Mouse (Mus musculus) neural tube, embryonic 15.5 days (tissue): ENCODE measurements around the gene Vapb. TPM values are rescaled to one million over a fixed set of nuclear protein-coding genes. Genes with fewer than 3 reads are reported as not detected.
A peak's percentile ranks its signal among the peaks of the same experiment; 100 is the strongest.
"Not testable (repeated sequence)": the region's sequence is repeated elsewhere in the genome, so short reads cannot be mapped to it uniquely, and the experiment has no call there.

Source experiments
- ATAC-seq: fragments of 200-750 bp; cut with Nextera tagmentation; 2 replicates; pipeline ENCODE4 v1.8.0; 2017; ENCODE audit warnings: mild to moderate bottlenecking, moderate TSS enrichment, moderate library complexity; ENCODE audit not compliant: low FRiP score
- H3K27ac ChIP-seq: fragments of 300-500 bp; sonication (generic); replicated peaks from 2 replicates; pipeline ENCODE4 v1.5.1; 2015; ENCODE audit warnings: mild to moderate bottlenecking, inconsistent platforms
- H3K27me3 ChIP-seq: fragments of 300-500 bp; sonication (generic); replicated peaks from 2 replicates; pipeline ENCODE4 v1.6.1; 2015; ENCODE audit warnings: inconsistent platforms
- H3K36me3 ChIP-seq: fragments of 300-500 bp; sonication (generic); 2 replicates; pipeline ENCODE4 v1.6.1; 2015; ENCODE audit warnings: inconsistent platforms
- H3K4me1 ChIP-seq: fragments of 300-500 bp; sonication (generic); 2 replicates; pipeline ENCODE4 v1.6.1; 2015; ENCODE audit warnings: inconsistent platforms
- H3K4me2 ChIP-seq: fragments of 300-500 bp; sonication (generic); 2 replicates; pipeline ENCODE4 v1.6.1; 2015; ENCODE audit warnings: inconsistent platforms, mild to moderate bottlenecking, moderate library complexity
- H3K4me3 ChIP-seq: fragments of 300-500 bp; sonication (generic); replicated peaks from 2 replicates; pipeline ENCODE4 v1.5.1; 2015; ENCODE audit warnings: mild to moderate bottlenecking, inconsistent platforms
- H3K9ac ChIP-seq: fragments of 300-500 bp; sonication (generic); replicated peaks from 2 replicates; pipeline ENCODE4 v1.6.1; 2015; ENCODE audit warnings: mild to moderate bottlenecking, inconsistent platforms
- H3K9me3 ChIP-seq: fragments of 300-500 bp; sonication (generic); replicated peaks from 2 replicates; pipeline ENCODE4 v1.6.1; 2016; ENCODE audit warnings: inconsistent platforms
- WGBS: fragments of 180-500 bp; shearing (Covaris S2); methylation state at CpG from one replicate; pipeline ENCODE4 v1.1.7; 2015; ENCODE audit warnings: mixed read lengths; 5-methylcytosine and 5-hydroxymethylcytosine counted together
- polyA plus RNA-seq: library from polyadenylated mRNA; unstranded; fragments of >200 nt; fragmentation: Nextera tagmentation; extraction: Ambion mirVana; gene quantifications from 2 replicates; pipeline ENCODE4 v1.2.1, GENCODE M21; 2015

Gene Vapb
- 16.4 and 19.9 TPM in 2 replicates for polyA plus RNA-seq

DNA sequence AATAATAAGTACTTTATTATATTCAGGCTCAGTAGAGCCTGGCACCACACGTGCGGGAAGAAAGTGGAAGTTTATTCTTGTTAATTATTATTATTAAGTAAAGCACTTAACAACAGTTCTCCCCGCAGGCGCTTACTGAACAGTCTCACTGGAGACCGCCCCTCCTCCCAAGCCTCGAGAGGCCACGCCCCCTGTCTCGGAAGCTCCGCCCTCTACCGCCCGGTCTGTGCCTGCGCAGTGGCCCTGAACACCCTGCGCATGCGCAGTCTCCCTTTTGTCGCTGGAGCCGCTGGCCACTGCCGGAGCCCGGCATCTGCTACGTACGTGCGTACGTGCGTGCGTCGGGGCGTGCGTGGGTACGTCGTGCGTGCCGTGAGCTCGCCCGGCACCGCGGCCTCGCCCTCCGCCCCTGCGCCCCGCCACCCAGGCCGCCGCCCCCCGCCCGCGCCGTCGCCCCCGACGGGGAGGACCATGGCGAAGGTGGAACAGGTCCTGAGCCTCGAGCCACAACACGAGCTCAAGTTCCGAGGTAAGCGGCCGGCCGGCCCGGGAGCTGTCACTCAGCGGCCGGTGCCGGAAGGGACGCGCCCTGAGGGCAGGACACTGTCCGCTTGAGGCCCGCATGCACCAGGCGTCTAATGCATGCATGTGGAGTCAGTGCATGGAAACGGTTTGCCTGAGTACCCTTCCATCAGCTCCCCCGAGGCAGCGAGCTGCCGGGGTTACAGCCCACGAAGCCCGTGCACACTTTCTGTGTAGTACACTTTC is at the start of gene Vapb:
TSS of gene Vapb (plus strand) at position 290 of the 768 bp plus-strand sequence.
- Histone ChIP-seq H3K4me1 (peaks cover 40% of the 10 kb centered on the region), H3K27ac (peak within 1 kb of the TSS; percentile 84), H3K9ac (peak within 1 kb of the TSS; percentile 73), H3K27me3 (no peaks in the 10 kb centered on the region), H3K4me2 (peak within 1 kb of the TSS; percentile 81), H3K36me3 (no peaks in the 10 kb centered on the region), H3K4me3 (peak within 1 kb of the TSS; percentile 87), H3K9me3 (no peaks in the 10 kb centered on the region)
- 1% methylated on average over 70 of the region's 70 CpGs for WGBS
- ATAC-seq, result peak; percentile 95

GRCm38 (mm10) chr2:173689835-173690234 is 47.5 kb upstream of the Vapb start:
- Histone ChIP-seq H3K9ac (no peak overlapping the region), H3K27me3 (no peaks in the 10 kb centered on the region), H3K9me3 (no peaks in the 10 kb centered on the region), H3K36me3 (peaks cover 6% of the 10 kb centered on the region; the same call in 1 of the 2 replicates), H3K4me2 (no peak overlapping the region), H3K4me1 (peaks cover 18% of the 10 kb centered on the region), H3K27ac (no peak overlapping the region), H3K4me3 (no peak overlapping the region)
- ATAC-seq, result no peak

GRCm38 (mm10) chr2:173691748-173692147 is 45.6 kb upstream of the Vapb start:
- Histone ChIP-seq H3K9me3 (no peaks in the 10 kb centered on the region), H3K9ac (no peak overlapping the region), H3K4me1 (peaks cover 11% of the 10 kb centered on the region), H3K27me3 (no peaks in the 10 kb centered on the region), H3K36me3 (peaks cover 12% of the 10 kb centered on the region), H3K4me3 (no peak overlapping the region), H3K4me2 (no peak overlapping the region), H3K27ac (0 out of 2 replicates have a peak overlapping the region, but pooled peaks have one; percentile 19)
- ATAC-seq, result no peak
- WGBS, result 85% methylated on average over 6 of the region's 6 CpGs

DNA sequence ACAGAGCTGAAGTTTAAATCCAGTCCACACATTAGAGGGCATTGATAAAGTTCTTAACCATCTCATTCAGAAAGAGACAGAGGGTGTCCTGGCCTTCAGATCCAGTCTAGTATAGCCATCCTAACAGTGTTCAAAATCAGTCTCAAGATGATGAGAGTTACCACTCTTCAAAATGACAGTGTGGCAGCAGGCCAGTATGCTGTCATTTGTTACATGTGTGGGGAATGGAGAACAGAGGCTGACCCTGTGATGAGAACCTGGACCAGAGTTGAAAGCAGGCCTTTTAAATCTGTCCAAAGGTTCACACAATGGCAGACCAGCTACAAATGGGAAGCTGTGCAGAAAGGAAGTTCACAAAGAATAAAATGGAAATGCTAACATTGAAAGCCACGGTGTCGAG is 44.6 kb upstream of the Vapb start:
- Histone ChIP-seq H3K27ac (no peak overlapping the region), H3K36me3 (peaks cover 20% of the 10 kb centered on the region), H3K4me2 (no peak overlapping the region), H3K9ac (no peak overlapping the region), H3K27me3 (no peaks in the 10 kb centered on the region), H3K4me3 (no peak overlapping the region), H3K9me3 (no peaks in the 10 kb centered on the region), H3K4me1 (peaks cover 6% of the 10 kb centered on the region)
- ATAC-seq, result no peak
- 77% methylated on average over 2 of the region's 2 CpGs for WGBS

GRCm38 (mm10) chr2:173698850-173699249 is 38.5 kb upstream of the Vapb start:
- no peak for ATAC-seq
- Histone ChIP-seq H3K27me3 (no peaks in the 10 kb centered on the region), H3K4me2 (no peak overlapping the region), H3K4me3 (no peak overlapping the region), H3K36me3 (peaks cover 38% of the 10 kb centered on the region), H3K27ac (no peak overlapping the region), H3K9ac (no peak overlapping the region), H3K4me1 (peaks cover 23% of the 10 kb centered on the region), H3K9me3 (no peaks in the 10 kb centered on the region)
- 88% methylated on average over 3 of the region's 3 CpGs for WGBS

DNA sequence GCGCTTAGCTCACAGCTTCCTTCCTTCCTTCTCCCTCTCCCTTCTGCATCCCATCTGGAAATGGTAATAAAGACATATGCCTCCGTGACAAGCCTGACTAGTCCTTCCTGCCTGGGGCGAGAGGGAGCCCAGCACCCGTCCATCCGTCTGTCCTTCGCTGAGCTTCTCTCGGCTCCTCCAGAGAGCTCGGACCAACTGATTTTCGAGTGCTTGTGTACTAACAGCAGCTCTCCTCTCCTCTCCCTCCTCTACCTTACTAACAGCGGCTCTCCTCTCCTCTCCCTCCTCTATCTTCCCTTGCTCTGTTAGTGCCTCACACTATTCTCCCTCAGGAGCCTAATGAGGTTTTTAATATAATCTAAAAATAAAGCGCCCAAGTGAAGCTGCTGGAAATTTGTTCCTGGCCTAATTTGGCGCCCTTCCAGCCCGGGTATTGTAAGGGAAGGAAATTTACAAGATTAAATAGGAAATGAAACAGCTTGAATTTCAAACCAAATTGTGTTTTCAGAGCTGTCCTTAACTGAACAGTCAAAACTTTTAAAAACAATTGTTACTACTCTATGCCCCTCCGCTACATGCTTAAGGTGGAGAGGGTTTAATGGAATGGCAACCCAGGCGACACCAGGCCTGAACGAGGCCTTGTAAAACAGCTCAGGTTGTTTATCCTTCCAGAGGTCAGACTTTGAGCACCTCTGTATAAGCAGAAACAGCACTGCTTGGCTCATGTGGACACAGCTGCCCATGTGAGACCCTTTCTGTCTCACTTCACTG is 35.0 kb upstream of the Vapb start:
- peak; percentile 61 for ATAC-seq
- Histone ChIP-seq H3K4me2 (no peak overlapping the region), H3K9ac (no peak overlapping the region), H3K36me3 (peaks cover 32% of the 10 kb centered on the region), H3K27me3 (no peaks in the 10 kb centered on the region), H3K27ac (peak overlapping the region; percentile 60), H3K4me1 (peaks cover 35% of the 10 kb centered on the region), H3K4me3 (no peak overlapping the region), H3K9me3 (no peaks in the 10 kb centered on the region)
- WGBS, result 45% methylated on average over 16 of the region's 16 CpGs

DNA sequence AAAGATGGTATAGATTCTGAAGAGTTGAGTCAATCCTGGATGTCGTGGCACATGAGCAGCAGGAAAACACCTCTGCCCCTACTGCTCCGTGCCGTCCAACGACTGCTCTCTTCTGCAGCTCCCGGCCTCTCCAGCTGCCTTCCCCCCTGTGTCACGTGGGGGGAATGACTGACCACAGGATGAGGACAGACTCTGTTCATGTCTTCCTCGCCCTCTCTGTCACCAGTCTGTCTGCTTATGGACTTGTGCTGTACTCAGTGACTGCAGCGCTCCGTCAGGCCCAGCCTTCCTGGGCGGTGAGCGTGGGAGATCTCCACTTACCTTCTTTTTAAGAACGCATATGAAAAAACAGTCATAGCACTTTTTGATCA is 34.5 kb upstream of the Vapb start:
- Histone ChIP-seq H3K4me3 (no peak overlapping the region), H3K9me3 (no peaks in the 10 kb centered on the region), H3K27me3 (no peaks in the 10 kb centered on the region), H3K4me1 (peaks cover 35% of the 10 kb centered on the region), H3K9ac (no peak overlapping the region), H3K36me3 (peaks cover 26% of the 10 kb centered on the region), H3K27ac (peak overlapping the region; percentile 60; the same call in 1 of the 2 replicates), H3K4me2 (no peak overlapping the region)
- 87% methylated on average over 12 of the region's 12 CpGs for WGBS
- no peak for ATAC-seq

DNA sequence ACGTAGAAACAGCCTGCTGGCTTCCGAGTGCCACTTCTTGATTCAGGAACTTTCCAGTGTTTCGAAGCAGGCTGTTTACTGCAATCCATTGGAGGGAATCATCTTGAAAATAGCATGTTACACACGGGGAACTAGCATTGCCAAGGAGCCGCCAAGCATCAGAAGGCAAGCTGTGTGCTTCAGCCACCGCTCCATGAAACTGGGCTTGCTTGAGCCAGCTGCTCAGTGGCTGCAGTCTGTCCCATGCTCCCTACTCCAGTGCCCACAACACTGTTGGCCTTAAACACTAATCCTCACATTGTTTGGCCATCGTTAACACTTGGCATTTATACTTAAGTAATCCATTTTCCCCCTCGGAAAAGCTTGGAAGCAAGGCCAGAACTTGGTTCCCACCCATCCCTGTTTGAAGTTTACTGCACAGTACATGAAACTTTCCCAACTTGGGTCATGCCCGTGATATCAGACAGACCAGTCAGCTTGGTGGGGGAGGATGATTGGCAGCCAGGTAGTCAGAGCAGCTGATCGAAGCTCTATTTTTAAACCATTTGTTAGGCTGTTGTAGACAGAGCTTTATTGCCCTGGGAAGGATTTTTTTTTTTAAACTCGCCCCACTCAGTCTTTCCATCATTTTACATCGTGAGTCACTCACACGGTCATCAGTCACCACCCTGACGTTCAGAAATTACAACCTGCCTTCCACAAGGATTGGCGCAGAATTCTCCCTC is 31.3 kb upstream of the Vapb start:
- 0 out of 2 replicates have a peak, but pooled peaks have one; percentile 29 for ATAC-seq
- H3K4me2 ChIP-seq, result no peak overlapping the region

DNA sequence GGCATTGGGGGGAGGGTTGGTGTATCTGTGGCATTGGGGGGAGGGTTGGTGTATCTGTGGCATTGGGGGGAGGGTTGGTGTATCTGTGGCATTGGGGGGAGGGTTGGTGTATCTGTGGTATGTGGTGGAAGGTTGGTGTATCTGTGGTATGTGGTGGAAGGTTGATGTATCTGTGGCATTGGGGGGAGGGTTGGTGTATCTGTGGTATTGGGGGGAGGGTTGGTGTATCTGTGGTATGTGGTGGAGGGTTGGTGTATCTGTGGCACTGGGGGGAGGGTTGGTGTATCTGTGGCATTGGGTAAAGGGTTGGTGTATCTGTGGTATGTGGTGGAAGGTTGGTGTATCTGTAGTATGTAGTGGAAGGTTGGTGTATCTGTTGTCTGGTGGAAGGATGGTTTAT is 29.7 kb upstream of the Vapb start:
- peaks cover 26% of the 10 kb centered on the region for H3K4me1 ChIP-seq
- not testable (repeated sequence) for H3K4me3 ChIP-seq, H3K27me3 ChIP-seq, H3K4me2 ChIP-seq, H3K27ac ChIP-seq, H3K9me3 ChIP-seq, ATAC-seq, H3K36me3 ChIP-seq, H3K9ac ChIP-seq

More for the DNA sequence above, 31.3 kb upstream of the Vapb start:
- H3K27me3 ChIP-seq, result no peaks in the 10 kb centered on the region
- WGBS, result 66% methylated on average over 15 of the region's 15 CpGs
- no peaks in the 10 kb centered on the region for H3K9me3 ChIP-seq
- 0 out of 2 replicates have a peak overlapping the region, but pooled peaks have one; percentile 3 for H3K27ac ChIP-seq
- peaks cover 35% of the 10 kb centered on the region for H3K4me1 ChIP-seq
- no peak overlapping the region for H3K4me3 ChIP-seq
- H3K9ac ChIP-seq, result no peak overlapping the region
- peaks cover 7% of the 10 kb centered on the region for H3K36me3 ChIP-seq

- WGBS, result 82% methylated on average over 6 of the region's 6 CpGs
- no peaks in the 10 kb centered on the region for H3K9me3 ChIP-seq
- no peaks in the 10 kb centered on the region for H3K36me3 ChIP-seq
- H3K4me2 ChIP-seq, result no peak overlapping the region
- H3K4me3 ChIP-seq, result no peak overlapping the region
- no peak for ATAC-seq
- no peak overlapping the region for H3K27ac ChIP-seq
- no peak overlapping the region for H3K9ac ChIP-seq
- H3K4me1 ChIP-seq, result peaks cover 25% of the 10 kb centered on the region
- no peaks in the 10 kb centered on the region for H3K27me3 ChIP-seq
Measured at GRCm38 (mm10) chr2:173710193-173710592, 27.1 kb upstream of the Vapb start.

- Histone ChIP-seq H3K27ac (peak overlapping the region; percentile 37; the same call in 1 of the 2 replicates), H3K4me1 (peaks cover 18% of the 10 kb centered on the region), H3K9ac (no peak overlapping the region), H3K36me3 (no peaks in the 10 kb centered on the region), H3K27me3 (no peaks in the 10 kb centered on the region), H3K9me3 (no peaks in the 10 kb centered on the region), H3K4me2 (no peak overlapping the region), H3K4me3 (no peak overlapping the region)
- 39% methylated on average over 10 of the region's 10 CpGs for WGBS
- no peak for ATAC-seq
Measured at GRCm38 (mm10) chr2:173712656-173713055, 24.7 kb upstream of the Vapb start.
